ENCODE assay signal across 8 mouse cellular contexts in the genomic region with DNA sequence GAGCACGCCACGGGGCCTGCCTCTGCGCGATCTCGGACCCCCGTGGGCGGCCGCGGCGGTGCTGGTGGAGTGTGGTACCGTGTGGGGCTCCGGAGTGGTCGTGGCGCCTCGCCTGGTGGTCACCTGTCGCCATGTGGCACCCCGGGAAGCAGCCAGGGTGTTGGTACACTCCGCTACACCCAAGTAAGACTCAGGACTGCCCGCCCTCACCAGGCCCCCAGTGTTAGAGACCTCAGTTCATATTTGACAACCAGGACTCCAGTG. TPM values are rescaled to one million over a fixed set of nuclear protein-coding genes. Genes with fewer than 3 reads are reported as not detected.
A peak's percentile ranks its signal among the peaks of the same experiment; 100 is the strongest.
DNase-seq lines count a peak whose midpoint lies in the region; ATAC-seq and TF ChIP-seq lines count a peak whose summit lies in the region.

No protein-coding gene starts in this region.

- TF ChIP-seq CTCF in kidney, adult 2 months (conservative IDR thresholded peaks at IDR 0.05; ENCODE audit: insufficient read depth, insufficient read length, low read depth, low read length): no peak

- ATAC-seq in hindbrain, embryonic 14.5 days (ENCODE audit: low FRiP score): no peak
- no peak for ATAC-seq in midbrain, embryonic 12.5 days (ENCODE audit: low FRiP score, low read depth)

- 9% methylated on average over 19 of the region's 19 CpGs for WGBS in kidney, adult 2 months
- WGBS in hindbrain, embryonic 14.5 days: 15% methylated on average over 19 of the region's 19 CpGs
- 11% methylated on average over 19 of the region's 19 CpGs for whole genome bisulfite sequencing in midbrain, embryonic 12.5 days

- H3K27me3 ChIP-seq in kidney, adult 2 months (replicated peaks; ENCODE audit: control insufficient read depth, insufficient read depth, low read length): no peaks in the 10 kb centered on the region
- H3K27me3 ChIP-seq in hindbrain, embryonic 14.5 days (ENCODE audit: control insufficient read depth, insufficient read depth, low read length): no peaks in the 10 kb centered on the region
- H3K27me3 ChIP-seq in midbrain, embryonic 12.5 days: peaks cover 9% of the 10 kb centered on the region; the same call in 1 of the 2 replicates

- H3K4me3 ChIP-seq in kidney, adult 2 months (ENCODE audit: insufficient read depth, low read depth, low read length): peak overlapping the region; percentile 84
- peak overlapping the region; percentile 80 for H3K4me3 ChIP-seq in brown adipose tissue, adult 24 weeks (ENCODE audit: insufficient read depth, low read depth, low read length)
- peak overlapping the region; percentile 98 for H3K4me3 ChIP-seq in hindbrain, embryonic 14.5 days (replicated peaks; ENCODE audit: low read length)
- H3K4me3 ChIP-seq in midbrain, embryonic 12.5 days: peak overlapping the region; percentile 95

- peak overlapping the region; percentile 100 for H3K4me2 ChIP-seq in hindbrain, embryonic 14.5 days (replicated peaks)
- peak overlapping the region; percentile 100 for H3K4me2 ChIP-seq in midbrain, embryonic 12.5 days (replicated peaks)

- TF ChIP-seq POLR2A in kidney, adult 2 months (IDR thresholded peaks at IDR 0.05; ENCODE audit: low read depth, low read length): no peak

- DNase-seq in kidney, adult 2 months: no peak
- no peak for DNase-seq in kidney, adult 11 months
- no peak for DNase-seq in hindbrain, embryonic 14.5 days (ENCODE audit: low spot score)
- DNase-seq in B cell, adult 2 months: no peak
- DNase-seq in retina, embryonic 14.5 days (ENCODE audit: low spot score): no peak
- DNase-seq in adrenal gland, adult 2 months: no peak

- H3K4me1 ChIP-seq in kidney, adult 2 months (ENCODE audit: control insufficient read depth, insufficient read depth, low read length): peaks cover 10% of the 10 kb centered on the region
- peaks cover 7% of the 10 kb centered on the region for H3K4me1 ChIP-seq in brown adipose tissue, adult 24 weeks (ENCODE audit: control insufficient read depth, insufficient read depth, insufficient read length, low read length)
- H3K4me1 ChIP-seq in hindbrain, embryonic 14.5 days (replicated peaks; ENCODE audit: control insufficient read depth, insufficient read depth, low read length): peaks cover 17% of the 10 kb centered on the region
- peaks cover 23% of the 10 kb centered on the region for H3K4me1 ChIP-seq in midbrain, embryonic 12.5 days

- H3K9me3 ChIP-seq in hindbrain, embryonic 14.5 days (ENCODE audit: control insufficient read depth, low read length): no peaks in the 10 kb centered on the region
- no peaks in the 10 kb centered on the region for H3K9me3 ChIP-seq in midbrain, embryonic 12.5 days

- H3K27ac ChIP-seq in kidney, adult 2 months (ENCODE audit: insufficient read depth, low read depth, low read length): peak overlapping the region; percentile 61
- peak overlapping the region; percentile 94 for H3K27ac ChIP-seq in brown adipose tissue, adult 24 weeks (replicated peaks; ENCODE audit: low read depth, low read length)
- no peak overlapping the region for H3K27ac ChIP-seq in hindbrain, embryonic 14.5 days
- H3K27ac ChIP-seq in midbrain, embryonic 12.5 days (replicated peaks): no peak overlapping the region

- no peaks in the 10 kb centered on the region for H3K36me3 ChIP-seq in kidney, adult 2 months (ENCODE audit: control insufficient read depth, insufficient read depth, low read length)
- H3K36me3 ChIP-seq in hindbrain, embryonic 14.5 days (replicated peaks; ENCODE audit: control insufficient read depth, insufficient read depth): peaks cover 28% of the 10 kb centered on the region
- peaks cover 28% of the 10 kb centered on the region for H3K36me3 ChIP-seq in midbrain, embryonic 12.5 days

- H3K9ac ChIP-seq in hindbrain, embryonic 14.5 days: peak overlapping the region; percentile 79
- H3K9ac ChIP-seq in midbrain, embryonic 12.5 days (replicated peaks): peak overlapping the region; percentile 76

RNA-seq across cellular contexts. Expression of gene Tysnd1, which starts 1.2 kb away (rescaled TPM):
- 75.4 and 101 TPM in 2 replicates for polyA plus RNA-seq in kidney, adult 2 months (2012; rRNA removed)
- 47.1 and 58.6 TPM in 2 replicates for polyA plus RNA-seq in brown adipose tissue, adult 24 weeks (2012; ENCODE audit: insufficient read depth, insufficient read length, missing spikeins)
- 32.0 and 32.1 TPM in 2 replicates for polyA plus RNA-seq in hindbrain, embryonic 14.5 days (2014; fragmentation: Nextera tagmentation; extraction: Ambion mirVana)
- polyA plus RNA-seq in midbrain, embryonic 12.5 days (2016; fragmentation: Nextera tagmentation; extraction: Ambion mirVana): 30.9 and 33.2 TPM in 2 replicates
- total RNA-seq in adrenal gland, adult 2 months (2021): 100 to 1,000 TPM in 1 of 2 experiments, 10 to 100 TPM in 1; 85.9 to 147 TPM
- 548 and 593 TPM in 2 replicates for polyA plus RNA-seq in adrenal gland, adult 2 months (2012; rRNA removed)

RNA-seq across cellular contexts. Expression of gene Sar1a, which starts 16.4 kb away (rescaled TPM):
- 64.3 and 67.7 TPM in 2 replicates for polyA plus RNA-seq in kidney, adult 2 months (2012; rRNA removed)
- polyA plus RNA-seq in brown adipose tissue, adult 24 weeks (2012; ENCODE audit: insufficient read depth, insufficient read length, missing spikeins): 79.8 and 89.1 TPM in 2 replicates
- 211 and 230 TPM in 2 replicates for polyA plus RNA-seq in hindbrain, embryonic 14.5 days (2014; fragmentation: Nextera tagmentation; extraction: Ambion mirVana)
- polyA plus RNA-seq in midbrain, embryonic 12.5 days (2016; fragmentation: Nextera tagmentation; extraction: Ambion mirVana): 203 and 228 TPM in 2 replicates
- total RNA-seq in adrenal gland, adult 2 months (2021): 100 to 1,000 TPM; 199 to 205 TPM
- polyA plus RNA-seq in adrenal gland, adult 2 months (2012; rRNA removed): 113 and 119 TPM in 2 replicates

RNA-seq across cellular contexts. Expression of gene Aifm2, which starts 18.6 kb away (rescaled TPM):
- polyA plus RNA-seq in kidney, adult 2 months (2012; rRNA removed): 27.7 and 29.0 TPM in 2 replicates
- polyA plus RNA-seq in brown adipose tissue, adult 24 weeks (2012; ENCODE audit: insufficient read depth, insufficient read length, missing spikeins): 261 and 314 TPM in 2 replicates
- 11.9 and 12.3 TPM in 2 replicates for polyA plus RNA-seq in hindbrain, embryonic 14.5 days (2014; fragmentation: Nextera tagmentation; extraction: Ambion mirVana)
- polyA plus RNA-seq in midbrain, embryonic 12.5 days (2016; fragmentation: Nextera tagmentation; extraction: Ambion mirVana): 6.7 and 7.3 TPM in 2 replicates
- total RNA-seq in adrenal gland, adult 2 months (2021): 100 to 1,000 TPM; 226 to 406 TPM
- polyA plus RNA-seq in adrenal gland, adult 2 months (2012; rRNA removed): 209 and 255 TPM in 2 replicates

RNA-seq across cellular contexts. Expression of gene Ppa1, which starts 48.1 kb away (rescaled TPM):
- polyA plus RNA-seq in kidney, adult 2 months (2012; rRNA removed): 34.6 and 34.9 TPM in 2 replicates
- polyA plus RNA-seq in brown adipose tissue, adult 24 weeks (2012; ENCODE audit: insufficient read depth, insufficient read length, missing spikeins): 159 and 188 TPM in 2 replicates
- polyA plus RNA-seq in hindbrain, embryonic 14.5 days (2014; fragmentation: Nextera tagmentation; extraction: Ambion mirVana): 191 and 213 TPM in 2 replicates
- polyA plus RNA-seq in midbrain, embryonic 12.5 days (2016; fragmentation: Nextera tagmentation; extraction: Ambion mirVana): 236 and 247 TPM in 2 replicates
- 100 to 1,000 TPM; 146 to 317 TPM for total RNA-seq in adrenal gland, adult 2 months (2021)
- polyA plus RNA-seq in adrenal gland, adult 2 months (2012; rRNA removed): 26.4 and 29.9 TPM in 2 replicates

Comparison
In these comparisons a context has a peak if more than half of its experiments do, and no peak if none do; other contexts are left out.
1. H3K27ac ChIP-seq: peak in kidney, adult 2 months (single experiment) and brown adipose tissue, adult 24 weeks (single experiment); none in hindbrain, embryonic 14.5 days (single experiment) and midbrain, embryonic 12.5 days (single experiment).
2. Peak in every context shown above with its lines, with median percentiles within 50 percentile points of each other: H3K4me3 ChIP-seq.